Mouse (Mus musculus): ENCODE data around the gene Slc6a5.
"Not testable (repeated sequence)": the region's sequence is repeated elsewhere in the genome, so short reads cannot be mapped to it uniquely, and the experiment has no call there.

Slc6a5 gene

DNA sequence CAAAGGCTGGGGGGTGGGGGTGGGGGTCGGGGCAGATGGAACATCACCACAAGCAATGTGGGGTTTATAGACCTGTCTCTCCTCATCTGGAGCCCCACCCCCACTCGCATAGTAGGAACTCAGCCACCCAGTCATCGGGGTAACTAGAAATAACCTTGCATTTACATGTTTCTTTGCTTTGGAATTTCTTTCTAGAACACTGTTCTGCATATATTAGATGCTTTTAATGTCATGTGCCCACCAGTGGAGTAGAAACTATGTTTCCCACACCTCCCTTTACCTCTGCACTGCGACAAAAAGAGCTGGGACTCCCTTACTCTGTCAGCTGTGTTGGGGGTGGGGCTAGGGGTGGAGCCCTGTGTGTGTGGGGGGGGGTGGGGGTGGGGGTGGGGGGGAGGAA is 3.2 kb downstream of the Slc6a5 start:
- DNase-seq (ENCODE audit: low spot score in 2 of 2) = no peak

DNA sequence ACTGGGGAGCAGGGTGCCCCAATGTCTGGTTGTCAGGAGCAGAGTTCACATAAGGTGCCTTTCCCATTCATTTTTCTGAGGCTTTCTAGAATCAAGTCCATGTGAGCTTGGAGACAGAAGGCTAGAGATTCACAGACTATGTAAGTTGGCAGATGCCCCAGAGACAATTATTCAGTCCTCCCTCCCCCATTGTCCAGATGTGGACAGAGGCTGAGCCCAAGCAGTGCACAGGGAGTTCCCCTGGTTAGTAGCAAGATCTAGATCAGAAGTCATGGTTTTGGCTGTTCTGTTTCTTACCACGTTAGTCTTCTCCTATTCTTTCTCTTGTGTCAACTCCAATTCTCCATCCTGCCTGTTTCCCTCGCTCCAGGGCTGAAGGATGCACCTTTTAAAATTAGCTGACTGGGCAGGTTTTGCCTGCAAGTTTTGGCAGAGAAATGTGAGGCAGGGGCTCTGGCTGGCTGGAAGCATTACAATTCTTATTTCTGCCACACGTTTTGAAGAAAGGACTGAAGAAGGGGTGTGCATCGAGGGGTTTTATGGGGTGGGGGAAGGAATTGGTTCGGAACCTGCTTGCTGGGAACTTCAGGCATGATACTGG is 3.9 kb downstream of the Slc6a5 start:
- no peak for DNase-seq (ENCODE audit: low spot score in 2 of 2)

DNA sequence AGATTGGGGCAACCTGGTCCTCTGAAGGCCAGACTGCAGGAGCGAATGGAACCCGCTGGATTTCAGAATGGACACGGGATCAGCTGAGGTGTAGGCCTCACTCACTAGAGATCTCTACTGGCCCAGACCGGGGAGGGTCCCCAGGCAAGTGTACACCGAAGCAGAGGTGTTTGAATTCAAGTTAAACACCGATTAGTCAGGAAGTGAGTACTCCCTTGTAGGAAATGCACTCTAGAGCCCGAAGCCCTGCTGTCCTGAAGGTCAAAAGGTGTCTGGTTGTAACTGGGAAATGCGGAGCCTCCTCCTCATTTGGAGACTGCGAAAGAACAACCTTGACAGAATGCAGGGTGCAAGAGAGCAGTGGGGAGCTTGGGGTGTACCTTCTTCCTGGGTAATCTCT is 5.0 kb downstream of the Slc6a5 start:
- DNase-seq (ENCODE audit: low spot score in 2 of 2) = no peak

GRCm38 (mm10) chr7:49915471-49915870 is 5.5 kb downstream of the Slc6a5 start:
- no peak for DNase-seq (ENCODE audit: low spot score in 2 of 2)

GRCm38 (mm10) chr7:49919494-49919893 is 9.5 kb downstream of the Slc6a5 start:
- DNase-seq (ENCODE audit: low spot score in 2 of 2) = no peak

GRCm38 (mm10) chr7:49920751-49921150 is 10.8 kb downstream of the Slc6a5 start:
- DNase-seq (ENCODE audit: low spot score in 2 of 2) = no peak

DNA sequence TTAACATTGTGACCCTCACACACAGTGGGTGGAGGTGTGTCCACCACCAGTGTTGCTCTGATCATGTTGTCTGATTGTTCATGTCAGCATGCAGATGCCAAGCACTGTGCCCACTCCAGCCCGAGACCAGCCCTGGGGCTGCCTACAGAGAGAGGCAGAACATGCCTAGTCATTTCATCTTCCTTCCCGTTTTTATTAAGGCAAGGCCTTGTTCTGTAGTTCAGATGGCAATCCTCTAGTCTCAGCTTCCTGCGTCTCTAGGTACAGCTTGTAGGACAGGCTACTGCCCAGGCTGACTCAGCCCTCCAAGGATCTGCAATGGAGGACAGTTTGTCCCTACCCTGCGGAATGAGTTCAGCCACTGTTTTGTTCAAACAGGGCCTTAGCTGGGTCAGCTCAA is 13.0 kb downstream of the Slc6a5 start:
- no peak for DNase-seq (ENCODE audit: low spot score in 2 of 2)

DNA sequence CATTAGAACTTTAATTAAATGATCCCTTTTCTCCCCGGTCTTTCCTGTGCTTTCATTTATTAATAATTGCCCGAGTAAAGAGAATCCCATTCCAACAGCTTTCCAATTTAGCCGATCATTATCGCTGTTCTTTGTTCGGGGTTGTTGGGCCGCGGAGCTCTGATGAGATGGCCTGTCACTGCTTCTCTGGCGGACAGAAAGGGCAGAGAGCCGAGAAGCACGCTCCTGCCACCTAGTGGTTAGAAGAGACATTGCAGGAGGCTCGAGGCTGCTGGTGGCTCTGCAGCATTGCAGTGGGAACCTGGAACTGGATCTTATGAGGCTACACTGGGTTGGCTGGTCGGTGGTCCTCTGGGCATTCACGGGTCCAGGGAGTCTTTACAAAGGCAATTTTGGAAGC is 13.4 kb downstream of the Slc6a5 start:
- DNase-seq (ENCODE audit: low spot score in 2 of 2) = peak; percentile 60 to 77

DNA sequence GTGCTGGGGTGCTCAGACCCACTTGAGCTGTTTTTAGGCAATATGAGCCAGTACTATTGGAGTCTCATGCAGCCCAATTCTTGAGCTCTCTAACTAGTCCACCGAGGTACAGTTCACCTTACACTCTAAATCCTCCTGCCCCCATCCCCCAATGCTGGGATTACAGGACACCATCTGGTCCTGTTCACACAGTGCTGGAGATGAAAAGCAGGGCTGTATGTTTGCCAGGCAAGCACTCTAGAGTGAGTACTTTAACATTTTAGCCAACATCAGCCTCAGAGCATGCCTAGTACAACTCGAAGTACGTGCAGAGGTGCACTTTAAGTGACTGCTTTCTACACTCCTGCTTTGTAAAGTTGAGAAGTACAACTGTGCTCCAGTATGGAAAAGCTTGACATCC is 18.6 kb downstream of the Slc6a5 start:
- DNase-seq (ENCODE audit: low spot score in 2 of 2) = no peak

DNA sequence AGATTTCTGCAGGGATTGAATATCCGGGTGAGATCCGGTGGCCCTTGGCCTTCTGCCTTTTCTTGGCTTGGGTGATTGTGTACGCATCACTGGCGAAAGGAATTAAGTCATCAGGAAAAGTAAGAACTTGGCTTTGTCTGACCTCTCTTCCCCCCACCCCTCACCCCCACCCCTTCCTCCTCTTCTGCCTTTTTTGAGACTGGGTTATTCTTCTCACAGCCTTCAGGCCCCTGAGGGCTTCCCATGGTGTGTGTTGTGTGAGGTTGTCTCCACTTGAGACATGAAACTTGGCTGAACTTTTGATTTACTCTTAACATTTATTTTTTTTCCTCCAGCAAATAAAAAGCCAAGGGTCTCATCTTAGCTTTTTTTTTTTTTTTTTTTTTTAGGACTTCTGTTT is 20.1 kb downstream of the Slc6a5 start:
- no peak for DNase-seq (ENCODE audit: low spot score in 2 of 2)

DNA sequence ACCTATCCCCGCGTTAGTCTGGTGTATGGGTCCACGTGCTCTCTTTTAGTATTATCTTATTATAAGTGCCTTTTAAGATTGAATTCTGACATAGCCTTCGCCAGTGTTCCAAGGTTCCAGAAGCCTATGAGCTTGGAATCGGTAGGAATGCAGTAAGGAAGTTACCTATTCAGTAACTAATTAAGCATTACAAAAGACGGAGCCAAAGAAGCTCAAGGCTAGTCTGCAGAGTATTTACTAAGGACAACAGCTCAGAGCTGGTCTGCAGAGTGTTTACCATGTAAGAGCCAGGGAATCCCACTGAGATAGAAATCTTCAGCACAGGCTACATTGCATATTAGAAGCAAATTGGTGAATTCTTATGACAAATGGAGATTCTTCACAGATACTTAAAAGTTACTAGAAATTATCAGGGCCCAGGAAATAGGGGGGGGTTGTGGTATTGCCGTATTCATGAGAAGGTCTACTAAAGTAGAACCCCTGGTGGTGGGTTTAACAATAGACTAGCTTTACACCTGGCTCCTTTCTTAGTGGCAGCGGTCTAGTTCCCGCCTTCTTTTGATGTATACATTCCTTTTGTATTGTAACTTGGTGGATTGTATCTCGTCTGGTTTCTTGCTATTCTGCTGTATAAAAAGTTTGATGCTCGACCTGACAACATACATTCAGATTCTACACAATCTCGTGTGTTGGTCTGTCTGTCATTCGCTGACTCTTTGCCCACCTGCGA is 23.6 kb downstream of the Slc6a5 start:
- DNase-seq (ENCODE audit: low spot score in 2 of 2) = not testable (repeated sequence)

DNA sequence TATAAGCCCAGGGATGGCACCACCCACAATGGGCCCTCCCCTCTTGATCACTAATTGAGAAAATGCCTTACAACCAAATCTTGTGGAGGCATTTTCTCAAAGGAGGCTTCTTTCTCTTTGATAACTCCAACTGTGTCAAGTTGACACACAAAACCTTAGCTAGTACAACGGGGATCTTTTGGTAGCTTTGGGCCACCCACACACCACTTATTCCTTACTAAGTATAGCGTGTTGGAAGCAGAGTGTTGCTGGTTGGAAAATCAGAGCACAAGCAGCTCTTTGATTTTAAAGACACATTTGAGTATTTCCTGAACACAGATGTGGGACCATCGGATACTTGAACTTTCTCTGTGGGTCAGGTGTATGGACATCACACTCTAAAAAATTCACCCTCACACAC is 26.9 kb downstream of the Slc6a5 start:
- DNase-seq (ENCODE audit: low spot score in 2 of 2) = no peak

- no peak for DNase-seq (ENCODE audit: low spot score in 2 of 2)
These were observed 32.1 kb downstream of the Slc6a5 start for GRCm38 (mm10) chr7:49942023-49942422.

GRCm38 (mm10) chr7:49942490-49942889 is 32.5 kb downstream of the Slc6a5 start:
- DNase-seq (ENCODE audit: low spot score in 2 of 2) = no peak

DNA sequence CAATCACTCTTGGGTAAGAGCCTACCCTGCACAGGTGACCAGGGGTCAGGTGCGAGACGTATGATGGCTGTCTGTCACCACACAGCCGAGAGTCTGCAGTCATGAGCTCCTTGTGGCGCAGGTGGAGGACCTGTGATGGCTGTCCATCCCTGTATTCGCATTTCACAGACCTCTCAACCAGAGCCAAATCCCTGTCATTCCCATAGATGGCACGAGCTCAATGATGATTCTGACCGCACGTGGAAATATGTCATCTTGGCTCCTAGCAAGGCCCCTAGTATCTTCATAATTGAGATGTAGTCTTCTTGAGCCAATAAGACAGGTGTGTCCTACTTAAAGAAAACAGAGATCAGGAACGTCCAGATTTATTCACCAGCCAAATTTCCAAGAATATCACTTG is 36.7 kb downstream of the Slc6a5 start:
- no peak for DNase-seq (ENCODE audit: low spot score in 2 of 2)

DNA sequence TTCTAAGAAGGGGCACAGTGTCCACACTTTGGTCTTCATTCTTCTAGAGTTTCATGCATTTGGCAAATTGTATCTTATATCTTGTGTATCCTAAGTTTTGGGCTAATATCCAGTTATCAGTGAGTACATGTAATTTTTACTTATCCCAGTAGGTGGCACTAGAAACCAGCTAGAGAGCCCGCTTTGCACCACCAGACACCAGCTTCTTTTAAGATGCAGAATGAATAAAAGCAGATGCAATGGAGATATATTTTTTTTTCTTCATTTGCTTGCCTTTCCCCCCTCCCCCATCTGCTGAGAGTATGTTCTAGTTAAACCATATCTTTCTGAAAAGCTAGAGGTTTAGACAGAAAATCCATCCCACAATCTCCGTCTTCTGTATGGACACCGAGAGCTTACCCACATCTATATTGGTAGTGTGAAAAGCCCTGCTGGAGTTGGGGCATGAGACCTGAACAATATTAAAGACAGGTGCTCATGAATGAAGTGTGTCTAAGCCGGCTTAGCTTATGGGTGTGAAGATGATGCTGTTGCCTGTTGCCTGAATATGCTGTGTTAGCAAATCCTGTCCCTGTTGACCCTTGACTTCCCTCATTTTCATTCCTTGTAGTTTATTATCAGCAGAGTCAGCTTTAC is 43.7 kb downstream of the Slc6a5 start:
- DNase-seq (ENCODE audit: low spot score in 2 of 2) = no peak

DNA sequence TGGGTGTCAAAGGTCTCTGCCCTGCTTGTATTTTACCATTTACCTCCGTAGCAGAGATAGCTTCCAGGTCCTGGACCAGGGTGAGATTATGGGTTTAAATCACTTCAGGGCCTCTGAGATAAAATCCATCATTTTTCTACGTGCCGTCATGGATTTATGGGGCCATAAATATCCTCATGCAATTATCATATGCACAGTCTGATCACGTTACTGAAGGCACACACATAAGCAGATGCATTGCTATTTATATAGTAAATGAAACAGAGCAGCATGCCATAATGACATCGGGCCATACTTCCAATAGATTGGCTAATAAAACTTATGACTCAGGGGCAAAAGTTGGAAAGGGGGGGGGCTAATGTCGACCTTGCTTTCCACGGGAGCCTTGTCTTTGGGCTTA is 44.9 kb downstream of the Slc6a5 start:
- DNase-seq (ENCODE audit: low spot score in 2 of 2) = no peak

DNA sequence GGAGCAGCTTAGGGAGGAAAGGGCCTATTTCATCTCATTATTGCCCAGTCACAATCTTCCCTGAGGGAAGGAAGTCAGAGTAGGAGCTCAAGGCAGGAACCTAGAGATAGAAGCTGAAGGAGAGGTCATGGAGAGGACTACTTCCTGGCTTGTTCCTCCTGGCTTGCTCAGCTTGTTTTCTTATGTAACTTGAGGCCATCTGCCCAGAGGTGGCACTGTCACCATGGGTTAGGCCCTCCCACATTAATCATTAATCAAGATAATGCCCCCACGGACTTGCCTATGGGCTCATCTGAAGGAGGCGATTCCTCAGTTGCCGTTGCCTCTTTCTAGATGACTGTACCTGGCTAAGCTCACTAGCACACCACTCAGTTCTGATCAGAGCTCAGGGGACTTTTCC is 47.2 kb downstream of the Slc6a5 start:
- no peak for DNase-seq (ENCODE audit: low spot score in 2 of 2)

- no peak for DNase-seq (ENCODE audit: low spot score in 2 of 2)
These were observed 53.8 kb downstream of the Slc6a5 start for GRCm38 (mm10) chr7:49963764-49964163.

DNA sequence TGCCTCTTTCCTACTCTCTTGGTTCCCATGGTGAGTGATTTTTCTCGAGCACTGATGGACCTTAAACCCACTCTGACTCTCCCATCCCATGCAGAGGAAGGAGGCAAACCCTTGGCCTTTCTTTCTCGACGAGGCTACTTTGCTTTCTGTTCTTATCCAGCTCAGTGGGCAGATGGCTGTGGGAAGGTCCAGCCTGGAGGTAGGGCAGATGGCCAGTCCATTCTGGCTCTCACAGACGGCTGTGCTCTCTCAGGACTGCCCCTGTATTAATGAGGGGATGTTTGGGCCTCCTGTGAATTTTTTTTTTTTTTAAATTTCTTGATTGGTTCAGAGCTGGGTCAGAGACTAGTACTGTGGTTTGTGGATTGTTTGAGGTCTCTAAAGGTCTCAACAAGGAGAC is 59.6 kb downstream of the Slc6a5 start:
- DNase-seq (ENCODE audit: low spot score in 2 of 2) = no peak

DNA sequence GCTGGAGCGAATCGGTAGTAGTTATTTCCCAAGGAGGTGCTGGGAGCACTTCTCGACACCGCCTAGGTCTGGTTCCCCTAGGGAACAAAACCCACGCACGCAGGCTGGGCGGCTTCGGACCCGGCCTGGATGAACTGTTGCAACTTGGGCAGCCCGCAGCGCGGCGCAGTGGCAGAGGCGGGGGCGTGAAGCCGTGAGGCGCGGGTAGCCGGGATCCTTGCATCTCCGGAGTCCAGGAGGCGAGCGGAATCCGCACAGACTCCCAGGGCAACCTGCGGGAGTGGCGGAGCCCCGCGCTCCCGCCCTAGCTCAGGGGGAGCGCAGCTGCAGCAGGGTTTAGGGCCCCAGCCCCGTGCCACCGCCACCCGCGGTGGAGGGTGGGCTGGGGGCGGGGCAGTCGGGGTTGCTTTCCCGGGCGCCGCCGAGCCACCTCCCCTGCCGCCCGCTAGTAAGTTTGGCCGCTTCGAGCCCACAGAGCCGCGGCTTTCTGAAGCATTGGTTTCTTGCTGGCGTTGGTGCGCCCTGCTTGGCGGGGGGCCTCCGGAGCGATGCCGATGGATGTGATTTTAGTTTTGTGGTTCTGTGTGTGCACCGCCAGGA is 65.0 kb downstream of the Slc6a5 start, which contains the start of gene Nell1:
Gene Nell1, plus strand, starts transcription at position 24 of the 600 bp plus-strand sequence.
- DNase-seq (ENCODE audit: low spot score in 2 of 2) = no peak

GRCm38 (mm10) chr7:49975441-49976121 is 65.6 kb downstream of the Slc6a5 start:
- no peak for DNase-seq (ENCODE audit: low spot score in 2 of 2)
